Mouse (Mus musculus) kidney, embryonic 16.5 days (tissue): ENCODE measurements at regions not wholly inside any gene's neighbourhood (a gene's known extent, or its start where the extent isn't known, plus 50 kb on each side); places are given as distances from the start of the nearest gene placed in this dataset.

Experiments used
- ATAC-seq: fragments of 200-750 bp; cut with Nextera tagmentation; 2 replicates; pipeline ENCODE4 v1.8.0; 2017; ENCODE audit warnings: moderate TSS enrichment; ENCODE audit not compliant: low FRiP score, low TSS enrichment
- H3K27ac ChIP-seq: fragments of 300-500 bp; sonication (generic); 2 replicates; pipeline ENCODE4 v1.5.1; 2014; ENCODE audit warnings: low read length
- H3K27me3 ChIP-seq: fragments of 300-500 bp; sonication (generic); 2 replicates; pipeline ENCODE4 v1.6.1; 2014; ENCODE audit warnings: low read length, control low read depth, mixed read lengths; ENCODE audit not compliant: insufficient read depth
- H3K36me3 ChIP-seq: fragments of 300-500 bp; sonication (generic); 2 replicates; pipeline ENCODE4 v1.6.1; 2014; ENCODE audit warnings: low read length, control low read depth, mixed read lengths; ENCODE audit not compliant: insufficient read depth
- H3K4me1 ChIP-seq: fragments of 300-500 bp; sonication (generic); 2 replicates; pipeline ENCODE4 v1.6.1; 2014; ENCODE audit warnings: low read length, control low read depth, mixed read lengths; ENCODE audit not compliant: insufficient read depth
- H3K4me2 ChIP-seq: fragments of 300-500 bp; sonication (generic); replicated peaks from 2 replicates; pipeline ENCODE4 v1.6.1; 2014; ENCODE audit warnings: low read depth, low read length
- H3K4me3 ChIP-seq: fragments of 300-500 bp; sonication (generic); 2 replicates; pipeline ENCODE4 v1.5.1; 2014; ENCODE audit warnings: mild to moderate bottlenecking, low read length
- H3K9ac ChIP-seq: fragments of 300-500 bp; sonication (generic); replicated peaks from 2 replicates; pipeline ENCODE4 v1.6.1; 2014; ENCODE audit warnings: low read length
- H3K9me3 ChIP-seq: fragments of 300-500 bp; sonication (generic); 2 replicates; pipeline ENCODE4 v1.6.1; 2016; ENCODE audit warnings: low read length, control low read depth
- WGBS: fragments of 180-500 bp; shearing (Covaris S2); extraction: QIAGEN DNeasy Blood & Tissue Kit; methylation state at CpG from one replicate; pipeline ENCODE4 v1.1.7; 2014; 5-methylcytosine and 5-hydroxymethylcytosine counted together

GRCm38 (mm10) chr7:73151586-73152467 is 223.5 kb upstream of the Rgma start:
- no peak overlapping the region for H3K4me2 ChIP-seq
- H3K4me3 ChIP-seq: no peak overlapping the region
- H3K27ac ChIP-seq: no peak overlapping the region
- H3K27me3 ChIP-seq: no peaks in the 10 kb centered on the region
- H3K9me3 ChIP-seq: no peaks in the 10 kb centered on the region
- H3K9ac ChIP-seq: no peak overlapping the region
- no peak for ATAC-seq
- no peaks in the 10 kb centered on the region for H3K36me3 ChIP-seq
- H3K4me1 ChIP-seq: no peaks in the 10 kb centered on the region
- 58% methylated on average over 13 of the region's 15 CpGs for WGBS

GRCm38 (mm10) chr7:73153668-73154067 is 221.6 kb upstream of the Rgma start:
- no peaks in the 10 kb centered on the region for H3K27me3 ChIP-seq
- H3K9ac ChIP-seq: no peak overlapping the region
- 93% methylated on average over 1 of the region's 1 CpGs for WGBS
- H3K4me3 ChIP-seq: no peak overlapping the region
- H3K4me2 ChIP-seq: no peak overlapping the region
- no peaks in the 10 kb centered on the region for H3K4me1 ChIP-seq
- ATAC-seq: no peak
- H3K9me3 ChIP-seq: no peaks in the 10 kb centered on the region
- no peaks in the 10 kb centered on the region for H3K36me3 ChIP-seq
- H3K27ac ChIP-seq: no peak overlapping the region

- H3K4me3 ChIP-seq: no peak overlapping the region
- no peaks in the 10 kb centered on the region for H3K27me3 ChIP-seq
- H3K27ac ChIP-seq: no peak overlapping the region
- no peak overlapping the region for H3K4me2 ChIP-seq
- no peaks in the 10 kb centered on the region for H3K36me3 ChIP-seq
- WGBS: 83% methylated on average over 5 of the region's 5 CpGs
- no peak overlapping the region for H3K9ac ChIP-seq
- H3K4me1 ChIP-seq: no peaks in the 10 kb centered on the region; the same call in 1 of the 2 replicates
- H3K9me3 ChIP-seq: no peaks in the 10 kb centered on the region
- no peak for ATAC-seq
Observed at GRCm38 (mm10) chr7:73158833-73159232, 216.5 kb upstream of the Rgma start.

- Histone ChIP-seq H3K27ac (no peak overlapping the region), H3K36me3 (no peaks in the 10 kb centered on the region), H3K4me1 (no peaks in the 10 kb centered on the region; the same call in 1 of the 2 replicates), H3K9me3 (no peaks in the 10 kb centered on the region), H3K4me2 (no peak overlapping the region), H3K9ac (no peak overlapping the region), H3K4me3 (no peak overlapping the region), H3K27me3 (no peaks in the 10 kb centered on the region)
- 81% methylated on average over 8 of the region's 8 CpGs for WGBS
- ATAC-seq: no peak
Observed at GRCm38 (mm10) chr7:73160968-73161367, 214.3 kb upstream of the Rgma start.

- Histone ChIP-seq H3K4me1 (no peaks in the 10 kb centered on the region; the same call in 1 of the 2 replicates), H3K36me3 (no peaks in the 10 kb centered on the region), H3K9ac (no peak overlapping the region), H3K27ac (no peak overlapping the region), H3K4me2 (no peak overlapping the region), H3K9me3 (no peaks in the 10 kb centered on the region), H3K27me3 (no peaks in the 10 kb centered on the region), H3K4me3 (no peak overlapping the region)
- 17% methylated on average over 5 of the region's 5 CpGs for WGBS
- ATAC-seq: no peak
Observed at GRCm38 (mm10) chr7:73163687-73164086, 211.6 kb upstream of the Rgma start.

- WGBS: 85% methylated on average over 8 of the region's 8 CpGs
- H3K4me2 ChIP-seq: no peak overlapping the region
- H3K4me3 ChIP-seq: no peak overlapping the region
- no peak overlapping the region for H3K27ac ChIP-seq
- H3K4me1 ChIP-seq: no peaks in the 10 kb centered on the region; the same call in 1 of the 2 replicates
- H3K36me3 ChIP-seq: no peaks in the 10 kb centered on the region
- H3K9ac ChIP-seq: no peak overlapping the region
- no peak for ATAC-seq
- no peaks in the 10 kb centered on the region for H3K9me3 ChIP-seq
- H3K27me3 ChIP-seq: no peaks in the 10 kb centered on the region
Observed at GRCm38 (mm10) chr7:73165521-73165920, 209.8 kb upstream of the Rgma start.

GRCm38 (mm10) chr7:73169416-73169815 is 205.9 kb upstream of the Rgma start:
- Histone ChIP-seq H3K4me3 (no peak overlapping the region), H3K9ac (no peak overlapping the region), H3K4me1 (no peaks in the 10 kb centered on the region), H3K9me3 (peaks cover 2% of the 10 kb centered on the region; the same call in 1 of the 2 replicates), H3K36me3 (no peaks in the 10 kb centered on the region), H3K4me2 (no peak overlapping the region), H3K27ac (no peak overlapping the region), H3K27me3 (no peaks in the 10 kb centered on the region)
- 71% methylated on average over 8 of the region's 8 CpGs for WGBS
- no peak for ATAC-seq

GRCm38 (mm10) chr7:73172615-73173014 is 202.7 kb upstream of the Rgma start:
- WGBS: 81% methylated on average over 4 of the region's 4 CpGs

GRCm38 (mm10) chr7:73183761-73184160 is 191.5 kb upstream of the Rgma start:
- H3K27me3 ChIP-seq: no peaks in the 10 kb centered on the region
- no peak overlapping the region for H3K4me2 ChIP-seq
- 87% methylated on average over 8 of the region's 8 CpGs for WGBS
- no peak overlapping the region for H3K27ac ChIP-seq
- peaks cover 4% of the 10 kb centered on the region; the same call in 1 of the 2 replicates for H3K9me3 ChIP-seq
- H3K4me3 ChIP-seq: no peak overlapping the region
- no peaks in the 10 kb centered on the region for H3K4me1 ChIP-seq
- H3K9ac ChIP-seq: no peak overlapping the region
- ATAC-seq: no peak
- H3K36me3 ChIP-seq: no peaks in the 10 kb centered on the region

More at GRCm38 (mm10) chr7:73172615-73173014, 202.7 kb upstream of the Rgma start:
- Histone ChIP-seq H3K9ac (no peak overlapping the region), H3K36me3 (no peaks in the 10 kb centered on the region), H3K9me3 (peaks cover 7% of the 10 kb centered on the region; the same call in 1 of the 2 replicates), H3K4me1 (no peaks in the 10 kb centered on the region), H3K4me3 (no peak overlapping the region), H3K4me2 (no peak overlapping the region), H3K27ac (no peak overlapping the region), H3K27me3 (no peaks in the 10 kb centered on the region)
- no peak for ATAC-seq
